Mouse (Mus musculus) left cerebral cortex, postnatal 4 days (tissue): ENCODE measurements at regions not wholly inside any gene's neighbourhood (a gene's known extent, or its start where the extent isn't known, plus 50 kb on each side); places are given as distances from the start of the nearest gene placed in this dataset.
A peak's percentile ranks its signal among the peaks of the same experiment; 100 is the strongest.

Source experiments
- DNase-seq: peaks from one replicate; pipeline ENCODE4 v3.0.0-alpha.2; 2022
- intact Hi-C: fragments of 180-260 bp; cut with DNase I; formaldehyde crosslinking; loops from one replicate; pipeline ENCODE4 v1.15.1; 2025

DNA sequence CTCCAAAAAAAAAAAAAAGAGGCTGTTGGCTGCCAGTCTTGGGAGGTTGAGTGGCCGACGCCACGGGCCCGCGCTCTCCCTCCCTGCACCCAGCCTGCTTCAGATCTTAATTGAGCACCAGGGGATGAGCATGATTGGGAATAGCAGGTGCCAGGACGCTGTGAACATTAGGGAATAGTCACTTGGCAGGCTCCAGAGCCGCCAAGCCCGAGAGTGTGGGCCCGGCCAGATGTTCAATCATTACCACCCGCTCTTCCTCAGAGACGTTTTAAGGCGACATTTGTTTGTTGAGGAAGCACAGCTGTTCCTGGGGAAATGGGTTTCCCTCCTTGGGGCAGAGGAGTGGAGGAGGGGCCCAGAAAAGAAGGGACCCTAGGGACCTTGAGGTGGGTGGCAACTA lies 94.0 kb upstream of the Smad3 start:
- DNase-seq, result no peak
- intact Hi-C loops, result no loop called here

GRCm38 (mm10) chr9:63850316-63850693 lies 92.5 kb upstream of the Smad3 start:
- intact Hi-C loops, result no loop called here
- DNase-seq, result no peak

DNA sequence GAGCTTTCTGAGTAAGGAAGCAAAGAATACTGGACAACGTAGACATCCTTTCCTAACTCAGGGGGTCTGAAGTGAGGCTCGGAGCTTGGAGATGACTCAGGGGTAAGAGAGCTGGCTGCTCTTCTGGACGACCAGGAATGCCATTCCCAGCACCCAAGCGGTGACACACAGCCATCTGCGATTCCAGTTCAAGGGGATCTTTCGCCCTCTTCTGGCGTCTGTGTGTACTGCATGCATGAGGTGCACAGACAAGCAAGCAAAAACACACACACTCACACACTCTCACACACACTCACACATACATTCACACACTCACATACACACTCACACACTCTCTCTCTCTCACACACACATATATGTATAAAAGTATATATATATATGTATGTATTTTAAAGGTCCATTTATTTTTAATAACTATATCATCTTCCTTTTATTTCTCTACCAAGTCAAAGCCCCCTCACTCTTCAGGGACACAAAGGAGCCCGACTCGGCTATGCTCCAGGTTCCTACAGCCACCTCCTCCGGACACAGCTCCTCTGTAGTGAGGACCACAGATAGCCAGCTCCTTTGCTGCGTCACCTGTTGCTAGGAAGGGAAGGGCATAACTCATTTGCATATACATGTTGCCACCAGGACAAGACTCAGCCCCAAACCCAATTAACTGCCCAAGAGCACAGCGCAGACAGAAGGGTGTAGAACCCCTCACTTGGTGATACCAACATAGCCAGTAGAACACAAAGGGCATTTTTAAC lies 91.9 kb upstream of the Smad3 start:
- intact Hi-C loops, result loop anchor here (10.0 kb wide), 1 partner anchor 215 kb away; no protein-coding TSS in a partner anchor

GRCm38 (mm10) chr9:63843883-63844485 lies 86.2 kb upstream of the Smad3 start:
- peak; percentile 62 for DNase-seq
- intact Hi-C loops, result loop anchor here (5.0 to 10.0 kb wide), 2 partner anchors 209 to 707 kb away; no protein-coding TSS in a partner anchor

More for the DNA sequence above, 91.9 kb upstream of the Smad3 start:
- DNase-seq, result no peak

GRCm38 (mm10) chr9:63843431-63843830 lies 85.6 kb upstream of the Smad3 start:
- DNase-seq, result no peak
- intact Hi-C loops, result loop anchor here (5.0 to 10.0 kb wide), 2 partner anchors 209 to 706 kb away; no protein-coding TSS in a partner anchor

GRCm38 (mm10) chr9:63841102-63841501 lies 83.3 kb upstream of the Smad3 start:
- DNase-seq, result no peak
- intact Hi-C loops, result loop anchor here (5.0 to 10.0 kb wide), 2 partner anchors 206 to 704 kb away; no protein-coding TSS in a partner anchor

- intact Hi-C loops, result loop anchor here (10.0 kb wide), 1 partner anchor 84 kb away; the partner anchor contains the start of gene Smad3
Measured at GRCm38 (mm10) chr9:63838996-63839772, 81.4 kb upstream of the Smad3 start.

GRCm38 (mm10) chr9:63837552-63837951 lies 79.8 kb upstream of the Smad3 start:
- intact Hi-C loops, result loop anchor here (10.0 kb wide), 1 partner anchor 83 kb away; the partner anchor contains the start of gene Smad3

More at GRCm38 (mm10) chr9:63838996-63839772, 81.4 kb upstream of the Smad3 start:
- DNase-seq, result no peak

GRCm38 (mm10) chr9:63836565-63837284 lies 78.9 kb upstream of the Smad3 start:
- intact Hi-C loops, result loop anchor here (10.0 kb wide), 1 partner anchor 82 kb away; the partner anchor contains the start of gene Smad3
- no peak for DNase-seq

More at GRCm38 (mm10) chr9:63837552-63837951, 79.8 kb upstream of the Smad3 start:
- DNase-seq, result no peak

DNA sequence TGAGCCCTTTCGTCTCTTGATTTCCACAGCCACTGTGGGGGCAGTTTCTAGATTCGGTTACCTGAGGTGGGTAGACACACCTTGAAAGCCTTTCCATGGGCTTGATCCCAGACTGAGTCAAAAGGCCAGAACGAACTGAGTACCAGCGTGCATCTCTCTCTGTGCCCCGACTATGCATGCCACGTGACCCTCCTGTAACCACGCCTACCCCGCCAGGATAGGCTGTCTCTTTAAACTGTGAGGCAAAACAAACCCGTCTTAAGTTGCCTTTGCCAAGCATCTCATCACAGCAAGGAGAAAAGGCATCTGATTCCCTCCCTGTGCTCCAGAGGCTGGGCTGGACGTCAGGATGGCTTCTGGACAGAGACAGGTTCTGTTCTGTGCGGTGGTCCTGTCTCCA lies 78.2 kb upstream of the Smad3 start:
- intact Hi-C loops, result loop anchor here (10.0 kb wide), 1 partner anchor 81 kb away; the partner anchor contains the start of gene Smad3
- DNase-seq, result no peak

DNA sequence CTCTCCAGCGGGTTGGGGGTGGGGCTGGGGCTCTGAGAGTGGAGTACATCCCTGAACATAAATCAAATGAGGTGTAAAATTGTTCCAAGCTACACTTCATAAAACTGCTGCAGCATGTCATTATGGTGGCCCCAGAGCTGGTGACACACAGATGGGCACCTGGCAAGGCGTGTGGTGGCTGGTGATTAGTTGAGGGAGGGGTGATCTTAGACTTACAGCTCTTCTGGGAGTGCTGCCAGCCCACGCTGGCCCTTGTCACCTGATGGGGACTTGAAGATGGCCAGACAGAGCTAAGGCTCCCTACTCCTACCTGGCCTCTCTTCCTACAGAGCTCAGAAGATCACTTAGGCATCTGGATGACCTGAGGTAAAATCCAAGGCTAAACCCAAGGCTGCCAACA lies 76.6 kb upstream of the Smad3 start:
- intact Hi-C loops, result loop anchor here (10.0 kb wide), 1 partner anchor 80 kb away; the partner anchor contains the start of gene Smad3
- peak; percentile 51 for DNase-seq

- intact Hi-C loops, result no loop called here
- no peak for DNase-seq
Measured at GRCm38 (mm10) chr9:63818163-63818562, 60.4 kb upstream of the Smad3 start.

DNA sequence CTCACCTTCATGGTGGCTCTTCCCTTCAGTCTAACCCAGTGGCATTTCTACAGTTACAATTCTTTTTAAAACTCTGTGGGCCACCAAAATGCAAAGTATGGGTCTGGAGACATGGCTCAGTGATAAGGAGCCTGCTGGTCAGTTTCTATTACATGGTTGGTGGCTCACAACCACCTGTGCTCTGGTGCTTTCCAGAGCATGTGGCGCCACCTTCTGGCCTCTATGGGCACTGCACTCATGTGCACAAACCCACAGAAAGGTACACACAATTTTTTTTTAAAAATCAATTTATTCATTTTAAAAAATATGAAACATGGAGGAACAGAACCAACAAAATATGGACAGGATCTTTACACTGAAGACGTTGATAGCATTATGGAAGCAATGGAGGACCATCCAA lies 58.7 kb upstream of the Smad3 start:
- intact Hi-C loops, result no loop called here
- no peak for DNase-seq

- no peak for DNase-seq
- intact Hi-C loops, result no loop called here
Measured at GRCm38 (mm10) chr9:63809901-63810587, 52.2 kb upstream of the Smad3 start.
